Mouse (Mus musculus): ENCODE measurements around the gene Cactin. TPM values are rescaled to one million over a fixed set of nuclear protein-coding genes. Genes with fewer than 3 reads are reported as not detected.

Cactin gene
- total and polyA plus RNA-seq, 3 experiments: 15.4 to 18.0 (median 16.1) TPM

- TF ChIP-seq EP300 (IDR thresholded peaks at IDR 0.05; ENCODE audit: insufficient read depth, low read depth, low read length) (no peak), CTCF (IDR thresholded peaks at IDR 0.05) (no peak), POLR2A (IDR thresholded peaks at IDR 0.05; ENCODE audit: insufficient read depth, low read depth, low read length) (no peak)
- WGBS: 60% methylated on average over 12 of the region's 12 CpGs
- no peak overlapping the region; the same call in 1 of the 2 replicates for H3K4me3 ChIP-seq
- intact Hi-C loops (cut with DNase I): no loop called here
- H3K27ac ChIP-seq: peak overlapping the region; percentile 59
- no peak overlapping the region for H3K9ac ChIP-seq (ENCODE audit: low read depth, low read length)
- peak in 1 of 2 experiments; percentile 48 for DNase-seq
- peaks cover 6% of the 10 kb centered on the region for H3K4me1 ChIP-seq (ENCODE audit: control insufficient read depth, insufficient read depth, low read length)
- H3K79me2 ChIP-seq (replicated peaks; ENCODE audit: control insufficient read depth, insufficient read depth, low read length): no peaks in the 10 kb centered on the region
- no peaks in the 10 kb centered on the region for H3K36me3 ChIP-seq (ENCODE audit: control insufficient read depth, insufficient read depth, low read length)
- H3K27me3 ChIP-seq (ENCODE audit: control insufficient read depth, insufficient read depth, low read length): no peaks in the 10 kb centered on the region
These were observed 35.6 kb downstream of the Cactin start for GRCm38 (mm10) chr10:81356352-81356990.

GRCm38 (mm10) chr10:81356991-81357844 lies 36.3 kb downstream of the Cactin start, which contains the start of gene Mfsd12:
Gene Mfsd12 (plus strand): TSS chr10:81357491.
- Histone ChIP-seq H3K4me3 (peak within 1 kb of the TSS; percentile 69), H3K9ac (ENCODE audit: low read depth, low read length) (peak within 1 kb of the TSS; percentile 94), H3K79me2 (replicated peaks; ENCODE audit: control insufficient read depth, insufficient read depth, low read length) (no peaks in the 10 kb centered on the region), H3K27me3 (ENCODE audit: control insufficient read depth, insufficient read depth, low read length) (no peaks in the 10 kb centered on the region), H3K36me3 (ENCODE audit: control insufficient read depth, insufficient read depth, low read length) (no peaks in the 10 kb centered on the region), H3K27ac (peak within 1 kb of the TSS; percentile 82), H3K4me1 (ENCODE audit: control insufficient read depth, insufficient read depth, low read length) (peaks cover 6% of the 10 kb centered on the region)
- peak; percentile 93 to 95 for DNase-seq
- 2% methylated on average over 79 of the region's 79 CpGs for WGBS
- intact Hi-C loops (cut with DNase I): no loop called here
- TF ChIP-seq POLR2A (IDR thresholded peaks at IDR 0.05; ENCODE audit: insufficient read depth, low read depth, low read length) (peak; percentile 58; the same call in 1 of the 2 replicates), CTCF (IDR thresholded peaks at IDR 0.05) (no peak), EP300 (IDR thresholded peaks at IDR 0.05; ENCODE audit: insufficient read depth, low read depth, low read length) (0 out of 2 replicates have a peak, but pooled peaks have one; percentile 0)

GRCm38 (mm10) chr10:81358209-81358608 lies 37.3 kb downstream of the Cactin start:
- peak overlapping the region; percentile 94 for H3K9ac ChIP-seq (ENCODE audit: low read depth, low read length)
- H3K79me2 ChIP-seq (replicated peaks; ENCODE audit: control insufficient read depth, insufficient read depth, low read length): no peaks in the 10 kb centered on the region
- no peak for TF ChIP-seq EP300 (IDR thresholded peaks at IDR 0.05; ENCODE audit: insufficient read depth, low read depth, low read length)
- TF ChIP-seq POLR2A (IDR thresholded peaks at IDR 0.05; ENCODE audit: insufficient read depth, low read depth, low read length): no peak
- TF ChIP-seq CTCF (IDR thresholded peaks at IDR 0.05): no peak
- H3K36me3 ChIP-seq (ENCODE audit: control insufficient read depth, insufficient read depth, low read length): no peaks in the 10 kb centered on the region
- no peaks in the 10 kb centered on the region for H3K27me3 ChIP-seq (ENCODE audit: control insufficient read depth, insufficient read depth, low read length)
- H3K4me3 ChIP-seq: peak overlapping the region; percentile 69
- no peak overlapping the region for H3K27ac ChIP-seq
- peaks cover 7% of the 10 kb centered on the region for H3K4me1 ChIP-seq (ENCODE audit: control insufficient read depth, insufficient read depth, low read length)
- intact Hi-C loops (cut with DNase I): no loop called here
- whole genome bisulfite sequencing: 35% methylated on average over 4 of the region's 4 CpGs
- no peak for DNase-seq

- TF ChIP-seq POLR2A (IDR thresholded peaks at IDR 0.05; ENCODE audit: insufficient read depth, low read depth, low read length): no peak
- TF ChIP-seq CTCF (IDR thresholded peaks at IDR 0.05): no peak
- no peak for TF ChIP-seq EP300 (IDR thresholded peaks at IDR 0.05; ENCODE audit: insufficient read depth, low read depth, low read length)
- no peaks in the 10 kb centered on the region for H3K27me3 ChIP-seq (ENCODE audit: control insufficient read depth, insufficient read depth, low read length)
- 62% methylated on average over 1 of the region's 1 CpGs for WGBS
- no peak overlapping the region for H3K9ac ChIP-seq (ENCODE audit: low read depth, low read length)
- intact Hi-C loops (cut with DNase I): no loop called here
- no peak overlapping the region for H3K4me3 ChIP-seq
- peaks cover 9% of the 10 kb centered on the region for H3K4me1 ChIP-seq (ENCODE audit: control insufficient read depth, insufficient read depth, low read length)
- H3K36me3 ChIP-seq (ENCODE audit: control insufficient read depth, insufficient read depth, low read length): no peaks in the 10 kb centered on the region
- H3K27ac ChIP-seq: no peak overlapping the region
- H3K79me2 ChIP-seq (replicated peaks; ENCODE audit: control insufficient read depth, insufficient read depth, low read length): no peaks in the 10 kb centered on the region
- no peak for DNase-seq
These were observed 37.9 kb downstream of the Cactin start for GRCm38 (mm10) chr10:81358841-81359240.

- DNase-seq: no peak
- H3K9ac ChIP-seq (ENCODE audit: low read depth, low read length): no peak overlapping the region
- intact Hi-C loops (cut with DNase I): no loop called here
- no peaks in the 10 kb centered on the region for H3K27me3 ChIP-seq (ENCODE audit: control insufficient read depth, insufficient read depth, low read length)
- WGBS: 73% methylated on average over 8 of the region's 8 CpGs
- H3K36me3 ChIP-seq (ENCODE audit: control insufficient read depth, insufficient read depth, low read length): no peaks in the 10 kb centered on the region
- H3K4me1 ChIP-seq (ENCODE audit: control insufficient read depth, insufficient read depth, low read length): peaks cover 12% of the 10 kb centered on the region
- H3K79me2 ChIP-seq (replicated peaks; ENCODE audit: control insufficient read depth, insufficient read depth, low read length): no peaks in the 10 kb centered on the region
- H3K27ac ChIP-seq: no peak overlapping the region
- TF ChIP-seq CTCF (IDR thresholded peaks at IDR 0.05) (no peak), EP300 (IDR thresholded peaks at IDR 0.05; ENCODE audit: insufficient read depth, low read depth, low read length) (no peak), POLR2A (IDR thresholded peaks at IDR 0.05; ENCODE audit: insufficient read depth, low read depth, low read length) (no peak)
- H3K4me3 ChIP-seq: no peak overlapping the region
These were observed 39.8 kb downstream of the Cactin start for GRCm38 (mm10) chr10:81360721-81361120.

Data from heart, adult 2 months (tissue).